Mouse (Mus musculus) right cerebral cortex, postnatal 10 days (tissue): ENCODE measurements around the gene Psmd9.

Source experiments
- DNase-seq, 2 experiments: peaks; one replicate each; pipeline ENCODE4 v3.0.0; 2021; ENCODE audit warnings: low spot score in 2 of 2

The Psmd9 gene

DNA sequence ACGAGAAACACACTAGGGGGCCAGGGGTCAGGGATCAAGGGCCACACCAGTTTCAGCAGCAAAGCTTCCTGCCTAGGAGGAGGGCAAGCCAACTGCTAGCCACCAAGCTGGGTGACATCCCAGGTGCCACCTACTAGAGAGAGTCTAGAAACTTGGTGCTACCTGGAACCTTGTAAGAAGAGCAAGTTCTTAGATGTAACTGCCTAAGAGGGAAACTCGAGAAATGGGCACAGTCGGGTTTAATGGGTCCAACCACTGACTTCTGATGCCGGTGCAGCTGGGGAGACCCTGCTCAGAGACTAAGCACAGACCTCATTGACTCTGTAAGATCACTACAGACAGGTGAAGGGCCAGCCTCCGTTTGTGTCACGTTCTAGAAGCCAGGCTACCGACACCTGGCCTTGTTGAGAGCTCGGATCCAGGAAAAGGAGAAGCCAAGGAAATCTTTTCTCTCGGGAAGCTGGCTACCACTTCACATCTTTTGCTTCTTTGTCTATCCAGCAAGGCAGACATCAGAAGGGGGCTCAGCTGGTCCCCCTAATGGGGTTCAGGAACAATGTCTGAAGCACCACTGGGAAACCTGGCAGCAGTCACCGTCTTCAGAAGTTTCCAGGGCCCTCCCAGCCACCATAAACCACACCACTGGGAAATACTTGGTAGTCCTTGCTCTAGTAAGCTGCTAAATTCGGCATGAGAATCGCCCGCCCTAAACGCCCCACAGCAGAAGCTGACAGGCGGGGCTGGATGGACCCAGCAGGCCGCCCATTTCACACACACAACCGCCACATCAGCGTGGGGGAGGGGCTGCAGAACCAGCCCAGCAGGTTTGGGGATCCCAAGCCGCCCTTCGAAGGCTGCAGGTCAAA, 31.9 kb upstream of the Psmd9 start:
- peak; percentile 85 to 86 for DNase-seq

DNA sequence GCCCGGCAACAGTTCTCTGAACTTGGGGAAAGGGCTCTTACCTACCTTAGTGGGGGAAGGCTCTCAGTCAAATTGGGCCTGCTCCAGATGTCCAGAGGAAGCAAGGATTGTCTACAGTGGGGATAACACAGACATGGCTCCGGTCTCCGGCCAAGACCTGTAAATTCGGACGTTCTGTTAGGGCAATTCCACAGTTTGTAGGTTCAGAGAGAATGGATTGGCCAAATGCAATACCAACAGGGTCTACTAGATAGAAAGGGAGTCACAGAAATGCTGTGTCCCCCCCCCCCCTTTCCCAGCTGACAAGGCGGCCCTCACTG, 31.3 kb upstream of the Psmd9 start:
- no peak for DNase-seq

DNA sequence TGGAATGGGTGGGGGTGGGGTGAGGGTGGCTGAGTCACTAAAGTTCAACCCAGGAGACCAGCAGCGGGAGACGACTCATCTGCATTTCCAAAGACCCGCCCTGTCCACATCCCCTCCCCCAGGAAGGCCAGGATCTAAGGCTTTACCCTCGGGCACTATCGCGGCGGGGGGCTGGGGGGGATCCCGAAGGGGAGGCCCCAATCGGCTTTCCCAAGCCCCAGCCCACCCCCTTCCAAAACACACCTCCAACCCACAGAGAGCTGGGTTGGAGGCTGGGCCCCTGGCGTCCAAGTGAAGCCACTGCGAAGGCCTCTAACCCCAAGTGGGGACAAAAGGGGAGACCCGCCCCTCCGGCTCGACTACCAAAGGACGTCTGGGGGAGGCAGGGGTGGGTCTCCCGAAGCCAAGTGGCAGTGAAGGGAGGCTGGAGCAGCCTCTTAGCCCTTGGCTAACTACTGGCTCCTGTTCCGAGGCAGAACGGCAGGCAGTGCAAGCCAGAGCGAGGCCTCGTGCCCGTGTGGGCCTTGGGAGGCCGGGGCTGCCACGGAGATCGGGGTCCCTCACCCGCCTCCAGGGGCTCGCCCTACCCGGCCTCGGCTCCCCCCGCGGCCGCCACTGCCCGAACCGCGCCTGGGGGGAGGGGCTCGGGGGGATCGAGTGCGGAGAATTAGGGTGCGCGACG, 30.8 kb upstream of the Psmd9 start:
- peak in 1 of 2 experiments; percentile 74 for DNase-seq

DNA sequence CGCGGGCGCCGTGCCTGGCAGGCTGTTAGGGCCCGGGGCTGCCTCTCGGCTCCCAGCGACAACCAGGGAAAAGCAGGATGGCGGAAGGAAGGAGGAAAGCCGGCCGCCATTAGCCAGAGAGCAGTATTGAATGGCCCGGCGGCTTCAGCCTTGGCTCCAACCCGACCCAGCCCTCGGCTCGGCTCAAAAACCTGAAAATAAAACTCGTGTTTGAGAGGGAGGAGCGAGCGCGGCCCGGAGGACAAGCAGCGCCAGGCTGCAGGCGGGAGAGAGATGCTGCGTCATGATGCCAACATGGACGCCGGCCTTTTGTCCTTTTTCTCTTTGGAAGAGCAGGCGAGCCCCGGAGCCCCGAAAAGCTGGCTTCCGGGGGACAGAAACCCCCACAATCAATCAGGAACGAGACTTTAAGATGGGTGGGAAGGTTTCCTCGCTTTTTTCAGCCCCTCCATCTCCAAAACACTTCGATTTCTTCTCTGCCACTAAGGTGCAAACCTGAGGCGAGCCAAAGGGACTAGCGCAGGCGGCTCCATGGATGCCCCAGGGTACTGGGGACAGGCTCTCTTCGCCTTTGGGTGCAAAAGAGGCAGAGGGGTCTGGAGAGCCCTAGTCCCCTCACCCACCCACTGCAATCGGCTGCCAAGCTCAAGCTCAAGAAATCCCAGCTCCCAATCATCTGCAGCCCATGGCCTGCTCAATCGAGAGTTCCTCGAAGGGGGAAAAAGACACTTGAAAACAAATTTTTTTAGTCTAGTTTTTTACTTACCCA, 30.1 kb upstream of the Psmd9 start:
- peak; percentile 89 to 92 for DNase-seq

DNA sequence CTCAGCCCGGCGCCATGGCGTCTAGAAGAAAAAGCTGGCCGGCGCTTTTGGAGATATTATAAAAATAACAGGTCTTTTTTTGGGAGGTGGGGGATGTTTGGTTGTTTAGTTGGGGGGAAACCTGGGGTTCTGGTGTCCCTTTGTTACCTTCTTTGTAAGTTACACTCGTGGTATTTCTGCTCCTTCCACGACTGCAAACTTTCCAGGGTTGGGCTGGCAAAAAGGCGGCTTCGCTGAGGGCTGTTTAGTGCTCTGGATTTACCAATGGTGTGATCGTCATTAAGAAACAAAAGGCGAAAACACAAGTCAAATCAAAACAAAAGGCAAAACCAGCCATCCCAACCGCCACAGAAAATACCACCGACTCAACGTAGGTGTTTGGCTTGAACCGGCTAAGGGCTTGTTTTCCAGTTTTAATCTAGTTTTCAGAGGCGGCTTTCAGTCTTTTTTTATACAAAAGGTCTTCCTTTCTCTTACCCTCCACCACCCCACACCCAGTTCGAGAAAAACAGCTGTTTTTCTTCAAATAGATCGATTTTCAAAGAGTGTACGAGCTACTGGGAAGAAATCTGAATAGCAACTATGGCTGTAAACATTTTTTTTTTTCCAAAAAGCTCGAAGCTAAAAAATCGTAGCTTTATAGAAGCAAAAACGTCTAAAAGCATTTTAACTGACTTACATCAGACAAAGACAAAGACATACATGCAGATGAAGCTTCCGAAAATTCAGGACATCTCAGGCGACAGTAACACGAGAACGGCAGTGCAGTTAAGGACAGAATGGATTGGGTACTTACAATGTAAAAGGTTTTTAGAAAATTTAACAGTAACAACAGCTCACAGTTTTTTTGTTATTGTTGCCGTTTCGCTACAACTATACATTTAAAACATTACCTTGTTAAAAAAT, 29.2 kb upstream of the Psmd9 start:
- peak in 1 of 2 experiments; percentile 32 for DNase-seq

DNA sequence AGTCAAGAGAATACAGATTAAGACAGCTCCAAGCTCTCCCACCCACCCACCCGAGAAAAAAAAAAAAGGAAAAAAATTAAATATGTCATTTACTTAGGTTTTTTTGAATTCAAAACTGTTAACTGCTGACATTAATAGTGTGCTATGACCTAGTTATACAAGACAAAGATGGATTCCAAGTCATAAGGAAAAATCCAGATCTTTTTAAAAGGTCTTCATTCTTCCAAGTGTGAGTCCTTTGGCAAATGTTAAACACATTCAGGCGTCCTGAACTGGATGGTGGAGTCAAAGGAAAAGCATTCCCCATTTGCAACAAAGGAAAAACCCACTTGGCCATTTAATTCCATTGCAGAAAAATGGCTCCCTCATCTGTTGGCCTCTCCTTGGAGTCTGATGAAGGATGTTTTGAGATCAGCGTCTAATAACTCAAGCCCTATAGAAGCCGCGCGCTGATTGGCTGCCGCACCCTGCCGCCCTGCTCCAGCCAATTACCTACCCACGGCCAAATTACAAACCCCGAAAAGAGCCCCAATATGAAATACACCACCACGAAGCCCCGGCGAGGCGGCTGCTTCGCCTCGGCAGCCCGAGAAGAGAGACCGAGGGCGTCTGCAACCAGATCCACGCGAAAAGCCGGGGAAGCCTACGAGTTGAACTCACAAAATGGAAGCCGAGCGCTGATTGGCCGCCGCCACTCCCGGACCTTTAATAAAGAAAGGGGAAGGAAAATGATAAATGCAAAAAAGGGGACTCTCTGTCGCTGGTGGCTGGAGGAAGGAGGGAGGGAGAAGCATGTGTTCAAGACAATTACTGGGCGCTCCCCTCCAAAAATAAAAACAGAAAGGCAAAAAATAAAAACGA, 28.3 kb upstream of the Psmd9 start:
- DNase-seq, result peak; percentile 93 to 97

DNA sequence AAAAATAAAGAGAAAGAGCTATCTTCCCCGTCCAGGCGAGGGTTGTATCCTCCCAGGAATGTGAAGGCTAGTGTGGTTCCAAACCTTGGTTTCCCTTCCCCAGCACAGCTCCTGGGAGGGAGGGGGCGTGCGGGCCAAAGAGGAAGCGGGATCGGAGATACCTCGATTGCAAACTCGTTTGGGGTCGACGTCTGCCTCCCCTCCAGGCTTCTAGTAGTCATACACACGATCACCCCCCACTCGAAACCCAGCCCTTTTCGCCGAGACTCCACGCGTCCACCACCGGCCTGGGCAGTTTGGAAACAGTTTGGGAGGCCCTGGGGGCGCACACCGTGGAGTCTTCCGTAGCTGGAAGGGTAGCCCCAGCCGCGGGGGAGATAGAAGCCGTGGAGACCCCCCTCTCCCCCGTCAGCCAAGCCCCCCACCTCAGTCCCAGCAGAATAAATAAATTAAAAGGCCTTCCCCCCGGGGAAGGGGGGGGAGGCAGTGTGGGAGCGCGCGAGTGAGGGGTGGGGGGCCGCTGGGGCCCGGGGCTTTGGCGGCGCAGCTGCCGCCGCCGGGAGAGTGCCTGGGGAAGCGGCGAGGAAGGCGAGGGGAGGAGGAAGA, 27.6 kb upstream of the Psmd9 start:
- DNase-seq, result peak; percentile 73 to 78

DNA sequence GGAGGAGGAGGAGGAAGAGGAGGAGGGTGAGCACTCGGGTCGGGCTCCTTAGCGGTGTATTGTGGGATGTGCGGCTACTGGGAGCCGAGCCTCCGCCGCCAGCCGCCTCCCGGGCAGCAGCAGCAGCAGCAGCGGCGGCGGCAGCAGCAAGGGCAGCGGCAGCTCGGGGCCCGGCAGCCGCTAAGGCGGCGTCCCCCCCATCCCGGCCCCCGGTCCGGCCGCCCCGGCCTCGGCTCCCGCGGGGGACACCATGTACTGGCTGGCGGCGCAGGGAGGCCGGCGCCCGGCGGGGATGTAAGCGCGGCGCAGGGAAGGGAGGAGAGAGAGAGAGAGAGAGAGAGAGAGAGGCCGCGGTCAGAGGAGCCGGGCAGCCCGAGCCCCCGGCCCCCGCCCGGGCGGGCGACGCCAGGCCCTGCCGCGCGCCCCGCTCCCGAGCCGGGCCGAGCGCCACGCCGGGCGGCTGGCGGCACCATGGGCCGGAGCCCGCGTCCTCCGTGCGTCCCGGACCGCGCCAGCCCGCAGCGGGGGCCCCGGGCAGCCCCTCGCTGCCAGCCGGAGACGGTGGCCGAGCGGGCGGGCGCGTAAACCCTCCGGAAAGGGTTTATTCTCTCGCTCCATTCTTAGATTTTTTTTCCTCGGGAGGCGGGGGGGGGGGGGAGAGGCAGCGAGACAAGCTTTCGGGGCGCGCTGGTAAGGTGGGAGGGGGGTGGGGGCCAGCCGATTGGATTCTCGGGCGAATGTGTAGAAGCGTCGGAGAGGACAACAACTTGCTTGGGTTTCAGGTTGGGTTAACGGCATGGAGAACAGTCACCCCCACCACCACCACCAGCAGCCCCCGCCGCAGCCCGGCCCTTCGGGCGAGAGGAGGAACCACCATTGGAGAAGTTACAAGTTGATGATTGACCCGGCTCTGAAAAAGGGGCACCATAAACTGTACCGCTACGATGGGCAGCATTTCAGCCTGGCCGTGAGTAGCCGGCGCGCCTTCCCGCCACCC, 26.8 kb upstream of the Psmd9 start, which contains the start of gene Setd1b:
Gene Setd1b (plus strand): TSS at position 33 of the 997 bp plus-strand sequence.
- DNase-seq, result peak; percentile 54 to 78

DNA sequence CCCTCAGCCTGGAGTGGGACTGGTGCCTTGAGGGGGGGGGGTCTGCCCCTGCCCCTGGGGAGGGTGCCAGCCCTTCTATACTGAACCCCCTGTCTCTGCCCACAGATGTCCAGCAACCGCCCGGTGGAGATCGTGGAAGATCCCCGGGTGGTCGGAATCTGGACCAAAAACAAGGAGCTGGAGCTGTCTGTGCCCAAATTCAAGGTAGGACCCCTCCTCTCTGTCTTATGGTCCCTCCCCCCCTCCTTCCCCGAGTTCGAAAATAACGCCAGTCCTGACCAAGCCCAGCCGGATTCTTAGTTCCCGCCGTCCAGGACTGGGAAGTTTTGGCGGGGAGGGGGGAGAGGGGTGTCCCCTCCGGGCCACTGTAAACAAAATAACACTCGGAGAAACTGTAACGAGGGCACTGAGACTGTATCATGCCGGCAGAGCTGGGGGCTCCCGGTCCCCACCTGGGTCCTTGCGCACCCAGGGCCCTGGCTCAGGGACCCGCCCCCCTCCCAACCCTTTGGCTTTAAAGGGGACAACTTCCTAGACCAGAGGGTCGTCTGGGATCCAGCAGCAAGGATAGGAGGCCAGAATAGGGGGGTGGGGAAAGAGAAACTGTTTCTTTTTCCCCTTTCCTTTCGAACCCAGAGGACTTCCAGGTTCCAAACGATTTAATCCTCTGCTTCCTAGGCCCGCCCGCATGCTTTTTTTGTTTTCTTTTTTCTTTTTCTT, 25.8 kb upstream of the Psmd9 start:
- DNase-seq, result peak in 1 of 2 experiments; percentile 36

DNA sequence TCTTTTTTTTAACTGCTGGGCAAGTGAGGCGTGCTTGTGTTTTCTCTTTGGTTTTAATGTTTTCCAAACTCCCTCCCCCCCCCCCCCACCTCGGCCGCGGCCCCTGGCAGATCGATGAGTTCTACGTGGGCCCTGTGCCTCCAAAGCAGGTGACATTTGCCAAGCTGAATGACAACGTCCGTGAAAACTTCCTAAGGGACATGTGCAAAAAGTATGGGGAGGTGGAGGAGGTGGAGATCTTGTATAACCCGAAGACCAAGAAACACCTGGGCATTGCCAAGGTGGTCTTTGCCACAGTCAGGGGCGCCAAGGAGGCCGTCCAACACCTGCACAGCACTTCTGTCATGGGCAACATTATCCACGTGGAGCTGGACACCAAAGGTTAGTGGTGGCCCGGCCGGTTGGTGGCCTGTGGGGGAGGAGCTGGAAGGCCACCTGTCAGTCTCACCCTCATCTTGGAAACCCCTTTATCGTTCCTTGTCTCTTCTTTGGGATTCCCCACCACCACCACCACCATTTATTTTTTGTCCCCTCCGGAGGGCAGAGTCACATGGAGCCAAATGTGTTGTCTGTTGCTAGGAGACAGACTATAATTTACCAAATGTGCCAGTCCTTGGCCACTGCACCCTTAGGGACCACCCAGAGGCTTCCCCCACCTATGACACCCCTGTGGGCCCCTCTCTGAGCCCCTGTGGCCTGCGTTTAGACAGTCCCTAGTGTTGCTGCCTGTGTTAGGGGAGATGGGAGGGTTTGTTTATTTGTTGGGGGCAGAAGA, 25.1 kb upstream of the Psmd9 start:
- DNase-seq, result peak in 1 of 2 experiments; percentile 25

DNA sequence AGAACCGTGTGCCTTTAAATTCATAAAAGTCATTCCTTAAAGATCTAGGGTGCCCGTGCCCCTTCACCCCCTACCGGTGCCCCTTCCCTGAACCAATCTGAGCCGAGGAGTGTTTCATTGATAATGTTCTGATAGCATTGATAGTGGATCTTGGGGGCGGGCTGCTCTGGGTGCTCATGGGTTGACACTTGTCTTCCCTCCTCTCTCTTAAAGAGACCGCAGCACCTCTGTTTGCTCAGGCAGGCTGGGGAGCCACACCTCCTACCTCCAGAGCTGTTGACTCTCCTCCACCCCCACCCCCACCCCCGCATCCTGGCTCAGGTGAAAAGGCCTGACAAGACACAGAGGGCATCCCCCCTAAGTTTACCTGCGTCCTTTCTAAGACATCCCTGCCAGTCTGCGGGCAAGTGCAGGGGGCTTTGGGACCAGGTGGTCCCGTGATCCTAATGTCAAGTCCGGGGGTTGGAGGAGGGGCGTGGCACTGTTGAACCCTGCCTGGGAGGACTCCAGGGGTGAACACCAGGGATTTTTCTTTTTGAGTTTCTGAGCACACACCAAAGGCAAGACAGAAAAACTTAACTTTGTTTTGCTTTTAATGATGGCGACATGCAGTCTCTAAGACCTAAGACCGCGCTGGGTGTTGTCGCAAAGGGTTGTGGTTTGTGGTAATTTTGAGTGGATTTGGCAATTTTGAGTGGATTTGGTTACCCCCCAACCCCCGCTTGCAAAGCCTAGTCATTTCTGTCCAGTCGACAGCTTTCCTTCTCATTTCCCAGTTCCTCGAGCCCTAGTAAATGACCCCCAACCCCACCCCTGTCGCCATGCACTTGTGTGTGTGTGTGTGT, 24.2 kb upstream of the Psmd9 start:
- DNase-seq, result peak in 1 of 2 experiments; percentile 31

DNA sequence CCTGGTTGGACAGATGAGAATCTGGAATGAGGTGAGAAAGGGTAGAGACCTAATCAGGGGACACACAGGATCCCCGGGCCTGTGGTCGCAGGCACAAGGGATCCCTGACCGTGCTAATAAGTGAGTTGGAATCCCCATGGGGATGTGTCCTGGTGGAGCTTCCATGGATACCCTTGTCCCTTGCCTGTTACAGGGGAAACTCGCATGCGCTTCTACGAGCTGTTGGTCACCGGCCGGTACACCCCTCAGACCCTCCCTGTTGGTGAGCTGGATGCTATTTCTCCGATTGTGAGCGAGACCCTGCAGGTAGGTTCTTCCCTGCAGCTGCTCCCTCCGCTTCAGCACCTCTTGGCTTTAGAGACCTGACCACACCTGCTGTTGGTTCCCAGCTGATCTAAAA, 22.9 kb upstream of the Psmd9 start:
- no peak for DNase-seq

DNA sequence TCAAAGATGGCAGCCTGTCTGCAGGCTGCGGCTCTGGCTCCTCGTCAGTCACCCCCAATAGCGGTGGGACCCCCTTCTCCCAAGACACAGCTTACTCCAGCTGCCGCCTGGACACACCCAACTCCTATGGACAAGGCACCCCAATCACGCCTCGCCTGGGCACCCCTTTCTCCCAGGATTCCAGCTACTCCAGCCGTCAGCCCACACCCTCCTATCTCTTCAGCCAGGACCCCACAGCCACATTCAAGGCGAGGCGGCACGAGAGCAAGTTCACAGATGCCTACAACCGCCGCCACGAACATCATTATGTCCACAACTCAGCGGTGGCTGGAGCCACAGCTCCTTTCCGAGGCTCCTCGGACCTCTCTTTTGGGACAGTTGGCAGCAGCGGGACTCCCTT, 21.6 kb upstream of the Psmd9 start:
- peak in 1 of 2 experiments; percentile 24 for DNase-seq

DNA sequence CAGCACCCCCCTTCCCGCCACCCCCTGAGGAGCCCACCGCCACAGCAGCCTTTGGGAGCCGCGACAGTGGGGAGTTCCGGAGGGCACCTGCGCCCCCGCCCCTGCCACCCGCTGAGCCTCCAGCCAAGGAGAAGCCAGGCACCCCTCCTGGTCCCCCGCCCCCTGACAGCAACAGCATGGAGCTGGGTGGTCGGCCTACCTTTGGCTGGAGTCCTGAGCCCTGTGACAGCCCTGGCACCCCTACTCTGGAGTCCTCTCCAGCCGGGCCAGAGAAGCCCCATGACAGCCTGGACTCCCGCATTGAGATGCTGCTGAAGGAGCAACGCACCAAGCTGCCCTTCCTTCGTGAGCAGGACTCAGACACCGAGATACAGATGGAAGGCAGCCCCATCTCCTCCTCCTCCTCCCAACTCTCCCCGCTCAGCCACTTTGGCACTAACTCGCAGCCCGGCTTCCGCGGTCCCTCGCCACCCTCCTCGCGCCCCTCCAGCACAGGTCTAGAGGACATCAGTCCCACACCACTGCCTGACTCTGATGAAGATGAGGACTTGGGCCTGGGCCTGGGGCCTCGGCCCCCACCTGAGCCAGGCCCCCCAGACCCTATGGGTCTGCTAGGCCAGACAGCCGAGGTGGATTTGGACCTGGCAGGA, 21.0 kb upstream of the Psmd9 start:
- peak in 1 of 2 experiments; percentile 31 for DNase-seq
